Mouse (Mus musculus) spleen, adult 2 months (tissue): ENCODE measurements around the gene Aldh1l2.

Source experiments
- CTCF ChIP-seq: fragments of 200-500 bp; IDR thresholded peaks from 2 replicates; pipeline ENCODE4 v1.5.1; 2011; ENCODE audit warnings: mild to moderate bottlenecking, inconsistent platforms; ENCODE audit not compliant: insufficient read depth, insufficient read length, insufficient replicate concordance; ENCODE audit errors: extremely low read depth
- POLR2A ChIP-seq: fragments of 200-500 bp; IDR thresholded peaks from 2 replicates; pipeline ENCODE4 v1.6.1; 2011; ENCODE audit warnings: low read depth, low read length, inconsistent platforms

GRCm38 (mm10) chr10:83477286-83477685 lies 56.7 kb downstream of the Aldh1l2 start:
- TF ChIP-seq CTCF (no peak), POLR2A (no peak)
